Mouse (Mus musculus) G1E (cell line): ENCODE results near the gene Stard10.

ENCODE experiments used
- CTCF ChIP-seq: IDR thresholded peaks from 2 replicates; pipeline ENCODE4 v1.5.1; 2012; ENCODE audit warnings: low read depth, low read length, inconsistent platforms, mixed read lengths
- TAL1 ChIP-seq: conservative IDR thresholded peaks from 2 replicates; pipeline ENCODE4 v1.6.1; 2012; ENCODE audit warnings: low read depth, low read length, inconsistent platforms, mixed read lengths

GRCm38 (mm10) chr7:101327786-101328185, 10.9 kb downstream of the Stard10 start:
- no peak for TF ChIP-seq CTCF
- no peak for TF ChIP-seq TAL1
